Comparison of ENCODE assay signal across 8 mouse cellular contexts in genomic region chr16:84834344-84834743, GRCm38 (mm10). TPM values are rescaled to one million over a fixed set of nuclear protein-coding genes. Genes with fewer than 3 reads are reported as not detected.
DNase-seq lines count a peak whose midpoint lies in the region; ATAC-seq and TF ChIP-seq lines count a peak whose summit lies in the region.

No protein-coding gene starts in this region.

- no peak for TF ChIP-seq POLR2A in heart, adult 2 months (IDR thresholded peaks at IDR 0.05; ENCODE audit: insufficient read depth, low read depth, low read length)
- TF ChIP-seq POLR2A in CH12.LX (IDR thresholded peaks at IDR 0.05; ENCODE audit: low read depth, low read length), result no peak

- peak; percentile 47 for ATAC-seq in erythroid progenitor cell, adult 5-6 weeks (replicated peaks; ENCODE audit: low FRiP score, poor library complexity, severe bottlenecking)
- ATAC-seq in liver, embryonic 13.5 days (ENCODE audit: low read depth), result no peak

- TF ChIP-seq RAD21 in CH12.LX (IDR thresholded peaks at IDR 0.05; ENCODE audit: low read depth, low read length), result no peak

- WGBS in heart, adult 2 months, result under 1% methylated on average over 22 of the region's 22 CpGs
- under 1% methylated on average over 22 of the region's 22 CpGs for WGBS in liver, embryonic 13.5 days (ENCODE audit: insufficient replicate concordance)

- H3K79me2 ChIP-seq in heart, adult 2 months (replicated peaks; ENCODE audit: control insufficient read depth, insufficient read depth, low read length), result no peaks in the 10 kb centered on the region
- H3K79me2 ChIP-seq in CH12.LX (replicated peaks; ENCODE audit: control insufficient read depth, extremely low read depth, insufficient read depth, poor library complexity, severe bottlenecking), result peaks cover 65% of the 10 kb centered on the region

- in situ Hi-C loops in CH12.LX (cut with MboI; ENCODE audit: low pct_ligation_motif_present, low pct_unique_long_range_greater_than_20kb, low sequenced_read_pairs), result loop anchor here (10.0 to 25.0 kb wide), 2 partner anchors 100 to 247 kb away; partner anchors contain the start of gene Mrpl39

- TF ChIP-seq EP300 in heart, adult 2 months (IDR thresholded peaks at IDR 0.05; ENCODE audit: insufficient read depth, low read depth, low read length), result no peak
- no peak for TF ChIP-seq EP300 in CH12.LX (IDR thresholded peaks at IDR 0.05; ENCODE audit: low read length)

- peaks cover 32% of the 10 kb centered on the region for H3K36me3 ChIP-seq in heart, adult 2 months (ENCODE audit: control insufficient read depth, insufficient read depth, low read length)
- peaks cover 31 to 59% of the 10 kb centered on the region in 2 experiments for H3K36me3 ChIP-seq in CH12.LX (replicated peaks in 1 of 2; ENCODE audit: control insufficient read depth in 1 of 2, insufficient read depth in 1 of 2, low read length in 1 of 2)
- peaks cover 43% of the 10 kb centered on the region for H3K36me3 ChIP-seq in liver, embryonic 13.5 days

- H3K9ac ChIP-seq in heart, adult 2 months (ENCODE audit: low read depth, low read length), result peak overlapping the region; percentile 90
- H3K9ac ChIP-seq in CH12.LX (ENCODE audit: insufficient read depth, low read depth), result peak overlapping the region; percentile 75
- peak overlapping the region; percentile 95 for H3K9ac ChIP-seq in liver, embryonic 13.5 days

- intact Hi-C loops in heart, adult 2 months (cut with DNase I), result loop anchor here (2.0 kb wide), 1 partner anchor 60 kb away; the partner anchor contains the start of gene Jam2

- H3K9me3 ChIP-seq in CH12.LX (replicated peaks; ENCODE audit: low read length), result no peaks in the 10 kb centered on the region
- no peaks in the 10 kb centered on the region for H3K9me3 ChIP-seq in liver, embryonic 13.5 days (replicated peaks)

- H3K4me1 ChIP-seq in heart, adult 2 months (ENCODE audit: control insufficient read depth, insufficient read depth, low read length), result peaks cover 7% of the 10 kb centered on the region
- H3K4me1 ChIP-seq in CH12.LX (ENCODE audit: control insufficient read depth in 1 of 2, insufficient read depth in 2 of 2), result peaks cover 8 to 48% of the 10 kb centered on the region in 2 experiments
- H3K4me1 ChIP-seq in liver, embryonic 13.5 days (replicated peaks), result peaks cover 40% of the 10 kb centered on the region

- H3K27ac ChIP-seq in heart, adult 2 months, result peak overlapping the region; percentile 100
- peak overlapping the region; percentile 74 for H3K27ac ChIP-seq in CH12.LX (ENCODE audit: insufficient read depth, low read depth)
- peak overlapping the region; percentile 95 for H3K27ac ChIP-seq in liver, embryonic 13.5 days

- peak overlapping the region; percentile 76; the same call in 1 of the 2 replicates for H3K4me2 ChIP-seq in CH12.LX (ENCODE audit: insufficient read depth, low read depth, poor library complexity, severe bottlenecking)
- H3K4me2 ChIP-seq in liver, embryonic 13.5 days, result peak overlapping the region; percentile 86

- TF ChIP-seq CTCF in heart, adult 2 months (IDR thresholded peaks at IDR 0.05), result no peak
- no peak for TF ChIP-seq CTCF in CH12.LX (conservative IDR thresholded peaks at IDR 0.05 in 1 of 2, IDR thresholded peaks at IDR 0.05 in 1 of 2; ENCODE audit: low read depth in 2 of 2, low read length in 2 of 2)

- DNase-seq in heart, adult 2 months, result no peak
- DNase-seq in heart, adult 11 months, result no peak
- DNase-seq in CH12.LX (ENCODE audit: extremely low read depth), result no peak
- no peak for DNase-seq in liver, embryonic 13.5 days
- no peak for DNase-seq in yolk sac, embryonic 10.5 days (ENCODE audit: low spot score)
- DNase-seq in retina, postnatal 1 day, result no peak
- no peak for DNase-seq in layer of hippocampus, adult 8-10 months (ENCODE audit: low spot score in 2 of 2)

- peak overlapping the region; percentile 97 for H3K4me3 ChIP-seq in heart, adult 2 months
- H3K4me3 ChIP-seq in CH12.LX (replicated peaks in 1 of 3; ENCODE audit: low read depth in 2 of 3, low read length in 2 of 3, poor library complexity in 1 of 3), result peak overlapping the region; percentile 77 to 89 (median 87)
- peak overlapping the region; percentile 98 for H3K4me3 ChIP-seq in liver, embryonic 13.5 days (replicated peaks)

- H3K27me3 ChIP-seq in heart, adult 2 months (ENCODE audit: control insufficient read depth, insufficient read depth, low read length), result no peaks in the 10 kb centered on the region
- no peaks in the 10 kb centered on the region for H3K27me3 ChIP-seq in CH12.LX (replicated peaks)
- no peaks in the 10 kb centered on the region for H3K27me3 ChIP-seq in liver, embryonic 13.5 days

- dilution Hi-C loops in CH12.LX (cut with MboI; ENCODE audit: extremely low pct_ligation_motif_present, extremely low pct_unique_long_range_greater_than_20kb, low sequenced_read_pairs), result no loop called here

TF ChIP-seq in CH12.LX, 34 proteins besides CTCF, POLR2A, EP300 and RAD21:
- TF ChIP-seq ETS1 (conservative IDR thresholded peaks at IDR 0.05; ENCODE audit: low read depth, low read length), result no peak
- no peak for TF ChIP-seq KAT2A (IDR thresholded peaks at IDR 0.05; ENCODE audit: insufficient replicate concordance, low read length)
- peak; percentile 63; the same call in 1 of the 2 replicates for TF ChIP-seq CHD1 (IDR thresholded peaks at IDR 0.05; ENCODE audit: low read depth, low read length)
- TF ChIP-seq MAZ (IDR thresholded peaks at IDR 0.05; ENCODE audit: low read depth, low read length), result no peak
- 0 out of 2 replicates have a peak, but pooled peaks have one; percentile 0 for TF ChIP-seq MXI1 (IDR thresholded peaks at IDR 0.05; ENCODE audit: low read depth, low read length)

RNA-seq across cellular contexts. Expression of gene Gabpa, which starts 0.4 kb away (rescaled TPM):
- 10 to 100 TPM; 41.3 to 42.6 TPM for total RNA-seq in heart, adult 2 months (2021)
- polyA plus RNA-seq in heart, adult 2 months (2012; rRNA removed), result 10.4 and 22.1 TPM in 2 replicates
- total RNA-seq in CH12.LX (2012; rRNA removed) (44.3 and 50.2 TPM in 2 replicates), CH12.LX (2014; rRNA removed) (77.0 and 82.8 TPM in 2 replicates)
- 82.8 and 85.2 TPM in 2 replicates for polyA plus RNA-seq in CH12.LX (2012; ENCODE audit: insufficient read length, low read depth)
- total RNA-seq in erythroid progenitor cell, adult 5-6 weeks (2015; ENCODE audit: low replicate concordance), result 43.2 and 47.8 TPM in 2 replicates
- 49.0 and 55.6 TPM in 2 replicates for total RNA-seq in erythroid progenitor cell, adult 5-6 weeks (2017; ENCODE audit: low replicate concordance)
- 16.6 and 22.5 TPM in 2 replicates for polyA plus RNA-seq in liver, embryonic 13.5 days (2015; fragmentation: Nextera tagmentation; extraction: Ambion mirVana)
- 10 to 100 TPM; 23.3 to 30.2 (median 29.0) TPM for total RNA-seq in layer of hippocampus, adult 8-10 months (2022)

RNA-seq across cellular contexts. Expression of gene Atp5j, which starts 1.1 kb away (rescaled TPM):
- total RNA-seq in heart, adult 2 months (2021), result 1,000 to 10,000 TPM; 1,617 to 1,909 TPM
- polyA plus RNA-seq in heart, adult 2 months (2012; rRNA removed), result 665 and 1,027 TPM in 2 replicates
- total RNA-seq in CH12.LX (2012; rRNA removed), result 223 and 264 TPM in 2 replicates
- 277 and 315 TPM in 2 replicates for total RNA-seq in CH12.LX (2014; rRNA removed)
- polyA plus RNA-seq in CH12.LX (2012; ENCODE audit: insufficient read length, low read depth), result 485 and 620 TPM in 2 replicates
- total RNA-seq in erythroid progenitor cell, adult 5-6 weeks (2015; ENCODE audit: low replicate concordance), result 211 and 225 TPM in 2 replicates
- total RNA-seq in erythroid progenitor cell, adult 5-6 weeks (2017; ENCODE audit: low replicate concordance), result 85.0 and 121 TPM in 2 replicates
- 615 and 621 TPM in 2 replicates for polyA plus RNA-seq in liver, embryonic 13.5 days (2015; fragmentation: Nextera tagmentation; extraction: Ambion mirVana)
- total RNA-seq in layer of hippocampus, adult 8-10 months (2022), result 100 to 1,000 TPM; 307 to 388 (median 342) TPM

Comparison
In these comparisons a context has a peak if more than half of its experiments do, and no peak if none do; other contexts are left out.
1. RNA of gene Atp5j, which starts 1.1 kb away (total RNA-seq): 1,617 to 1,909 TPM in heart, adult 2 months; 307 to 388 TPM in layer of hippocampus, adult 8-10 months, 223 to 315 TPM in CH12.LX and 85.0 to 225 TPM in erythroid progenitor cell, adult 5-6 weeks; every median in the first group is over 4 times any median in the second.
2. Peak in every context shown above with its lines, with median percentiles within 50 percentile points of each other: H3K27ac ChIP-seq, H3K4me3 ChIP-seq and H3K9ac ChIP-seq.